Mouse (Mus musculus) 416B (cell line): ENCODE data around the gene Wars2.

ENCODE experiments used
- DNase-seq: peaks from one replicate; pipeline ENCODE4 v3.0.0; 2011; ENCODE audit warnings: low read depth

Wars2 gene

GRCm38 (mm10) chr3:99140940-99141854, at the start of gene Wars2:
TSS of gene Wars2 (plus strand) at chr3:99141068.
- DNase-seq, result peak; percentile 98

GRCm38 (mm10) chr3:99096816-99097215, 44.1 kb upstream of the Wars2 start:
- DNase-seq, result no peak

GRCm38 (mm10) chr3:99110353-99111213, 30.3 kb upstream of the Wars2 start:
- no peak for DNase-seq

- DNase-seq, result no peak
These were observed 29.7 kb upstream of the Wars2 start for GRCm38 (mm10) chr3:99111214-99111608.

- peak; percentile 8 for DNase-seq
These were observed 27.5 kb upstream of the Wars2 start for GRCm38 (mm10) chr3:99113266-99113837.

GRCm38 (mm10) chr3:99120942-99121341, 19.9 kb upstream of the Wars2 start:
- DNase-seq, result no peak

- DNase-seq, result no peak
These were observed 10.3 kb upstream of the Wars2 start for GRCm38 (mm10) chr3:99130521-99130920.

- no peak for DNase-seq
These were observed 8.9 kb upstream of the Wars2 start for GRCm38 (mm10) chr3:99131973-99132372.

- no peak for DNase-seq
These were observed 7.0 kb upstream of the Wars2 start for GRCm38 (mm10) chr3:99133913-99134312.

GRCm38 (mm10) chr3:99147886-99148285, 7.0 kb downstream of the Wars2 start:
- DNase-seq, result no peak

GRCm38 (mm10) chr3:99149035-99149434, 8.2 kb downstream of the Wars2 start:
- DNase-seq, result no peak

GRCm38 (mm10) chr3:99156286-99156685, 15.4 kb downstream of the Wars2 start:
- DNase-seq, result no peak

- DNase-seq, result no peak
These were observed 16.1 kb downstream of the Wars2 start for GRCm38 (mm10) chr3:99156987-99157386.

- DNase-seq, result no peak
These were observed 16.7 kb downstream of the Wars2 start for GRCm38 (mm10) chr3:99157451-99158015.

- DNase-seq, result no peak
These were observed 19.1 kb downstream of the Wars2 start for GRCm38 (mm10) chr3:99160016-99160415.

- no peak for DNase-seq
These were observed 21.3 kb downstream of the Wars2 start for GRCm38 (mm10) chr3:99162191-99162590.

GRCm38 (mm10) chr3:99167734-99168133, 26.9 kb downstream of the Wars2 start:
- no peak for DNase-seq

GRCm38 (mm10) chr3:99173178-99173577, 32.3 kb downstream of the Wars2 start:
- DNase-seq, result no peak

GRCm38 (mm10) chr3:99174658-99175304, 33.9 kb downstream of the Wars2 start:
- peak; percentile 36 for DNase-seq

GRCm38 (mm10) chr3:99183355-99184016, 42.6 kb downstream of the Wars2 start:
- no peak for DNase-seq

GRCm38 (mm10) chr3:99184373-99184772, 43.5 kb downstream of the Wars2 start:
- DNase-seq, result no peak
